Mouse (Mus musculus): Measurements from ENCODE around the gene Gm20388.

DNA sequence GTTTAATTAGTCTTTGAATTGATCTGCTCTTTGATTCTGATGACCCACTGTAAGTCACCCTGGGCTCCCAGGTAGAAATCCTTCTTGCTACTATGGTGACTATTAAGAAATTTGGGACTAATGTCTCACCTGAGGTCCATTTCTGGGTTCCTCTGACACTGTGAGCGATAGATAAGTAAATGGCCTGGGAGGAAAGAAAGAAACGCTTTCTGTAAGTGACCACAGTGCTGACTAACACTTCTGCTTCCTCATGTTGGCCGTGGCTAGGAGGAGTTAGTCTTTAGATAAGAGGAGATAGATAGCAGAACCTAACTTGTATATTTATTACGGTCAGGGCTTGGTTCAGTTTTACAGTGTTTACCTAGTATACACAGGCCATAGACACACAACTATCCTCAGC lies 3418.7 kb downstream of the Gm20388 start:
- TF ChIP-seq POLR2A (IDR thresholded peaks at IDR 0.05; ENCODE audit: borderline replicate concordance, extremely low read depth, insufficient read depth, insufficient read length, poor library complexity, severe bottlenecking) (no peak), CTCF (IDR thresholded peaks at IDR 0.05; ENCODE audit: borderline replicate concordance, extremely low read depth, insufficient read depth, insufficient read length) (no peak)

All from brain, embryonic 14.5 days (tissue).